ENCODE assay signal across 12 mouse cellular contexts in the genomic region with DNA sequence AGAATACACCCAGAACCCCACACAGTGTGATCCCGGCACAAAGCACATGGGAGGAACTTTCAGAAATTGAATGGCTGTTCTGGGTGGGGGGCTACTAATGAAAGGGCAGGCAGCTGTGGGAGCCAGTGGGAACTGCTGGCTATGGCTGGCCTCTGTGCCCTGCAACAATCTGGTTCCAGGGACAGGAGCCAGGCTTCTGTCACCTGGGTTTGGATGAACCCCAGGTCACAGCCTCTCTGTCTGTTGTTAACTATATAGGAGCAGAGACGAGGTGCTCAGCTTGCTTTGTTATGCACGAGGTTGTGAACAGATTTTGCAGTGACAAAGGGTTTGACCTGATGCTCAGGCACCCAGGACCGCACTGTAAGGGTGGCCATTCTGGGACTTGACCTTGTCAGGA. TPM values are rescaled to one million over a fixed set of nuclear protein-coding genes. Genes with fewer than 3 reads are reported as not detected.
A peak's percentile ranks its signal among the peaks of the same experiment; 100 is the strongest.
DNase-seq lines count a peak whose midpoint lies in the region; ATAC-seq and TF ChIP-seq lines count a peak whose summit lies in the region.
"Had no signal": no experiment of that assay in that cellular context is flagged by ENCODE, and none has a peak within 500 bp of the region (broad histone marks: within the 10 kb centered on the region; RNA-seq: fewer than 3 reads in every experiment).

No protein-coding gene starts in this region.

- H3K4me1 ChIP-seq in embryonic facial prominence, embryonic 12.5 days = peaks cover 42% of the 10 kb centered on the region
- H3K4me1 ChIP-seq in embryonic facial prominence, embryonic 10.5 days = peaks cover 70% of the 10 kb centered on the region
- peaks cover 59% of the 10 kb centered on the region for H3K4me1 ChIP-seq in limb, embryonic 13.5 days
- H3K4me1 ChIP-seq in limb, embryonic 10.5 days = peaks cover 65% of the 10 kb centered on the region
- peaks cover 0 to 8% of the 10 kb centered on the region in 2 experiments; a peak in 2 of 4 replicates for H3K4me1 ChIP-seq in ES-E14 (ENCODE audit: control insufficient read depth in 2 of 2, insufficient read depth in 2 of 2, low read length in 2 of 2, poor library complexity in 1 of 2)
- peaks cover 28% of the 10 kb centered on the region for H3K4me1 ChIP-seq in intestine, embryonic 15.5 days (replicated peaks)
- H3K4me1 ChIP-seq in forebrain, embryonic 14.5 days (ENCODE audit: control insufficient read depth, insufficient read depth, low read length) = peaks cover 7% of the 10 kb centered on the region
- H3K4me1 ChIP-seq in hindbrain, embryonic 11.5 days (replicated peaks; ENCODE audit: control insufficient read depth, insufficient read depth, low read length) = peaks cover 6% of the 10 kb centered on the region

- H3K4me2 ChIP-seq in embryonic facial prominence, embryonic 12.5 days (replicated peaks) = peak overlapping the region; percentile 24; the same call in 1 of the 2 replicates
- peak overlapping the region; percentile 25; the same call in 1 of the 2 replicates for H3K4me2 ChIP-seq in limb, embryonic 13.5 days (replicated peaks)
- H3K4me2 ChIP-seq in intestine, embryonic 15.5 days (replicated peaks) = peak overlapping the region; percentile 96
- no peak overlapping the region for H3K4me2 ChIP-seq in forebrain, embryonic 14.5 days (ENCODE audit: low read length)
- H3K4me2 ChIP-seq in hindbrain, embryonic 11.5 days (replicated peaks; ENCODE audit: low read depth, low read length) = no peak overlapping the region

- no peaks in the 10 kb centered on the region for H3K9me3 ChIP-seq in embryonic facial prominence, embryonic 12.5 days
- H3K9me3 ChIP-seq in embryonic facial prominence, embryonic 10.5 days = no peaks in the 10 kb centered on the region
- no peaks in the 10 kb centered on the region for H3K9me3 ChIP-seq in limb, embryonic 13.5 days
- no peaks in the 10 kb centered on the region for H3K9me3 ChIP-seq in limb, embryonic 10.5 days (replicated peaks)
- no peaks in the 10 kb centered on the region for H3K9me3 ChIP-seq in ES-E14 (ENCODE audit: control insufficient read depth, insufficient read depth, low read depth, low read length)
- H3K9me3 ChIP-seq in intestine, embryonic 15.5 days = no peaks in the 10 kb centered on the region
- H3K9me3 ChIP-seq in forebrain, embryonic 14.5 days (replicated peaks; ENCODE audit: control insufficient read depth, low read length) = no peaks in the 10 kb centered on the region
- H3K9me3 ChIP-seq in hindbrain, embryonic 11.5 days (ENCODE audit: control insufficient read depth, low read length) = no peaks in the 10 kb centered on the region
- H3K9me3 ChIP-seq: midbrain, embryonic 13.5 days had no signal

- no peaks in the 10 kb centered on the region for H3K27me3 ChIP-seq in embryonic facial prominence, embryonic 12.5 days
- H3K27me3 ChIP-seq in embryonic facial prominence, embryonic 10.5 days (replicated peaks; ENCODE audit: low read depth, poor library complexity, severe bottlenecking) = peaks cover 56% of the 10 kb centered on the region
- peaks cover 15% of the 10 kb centered on the region for H3K27me3 ChIP-seq in limb, embryonic 13.5 days
- no peaks in the 10 kb centered on the region for H3K27me3 ChIP-seq in limb, embryonic 10.5 days (ENCODE audit: low read depth, poor library complexity, severe bottlenecking)
- no peaks in the 10 kb centered on the region; the same call in 1 of the 2 replicates for H3K27me3 ChIP-seq in intestine, embryonic 15.5 days (replicated peaks)
- peaks cover 18% of the 10 kb centered on the region; the same call in 1 of the 2 replicates for H3K27me3 ChIP-seq in forebrain, embryonic 14.5 days (replicated peaks; ENCODE audit: control insufficient read depth, insufficient read depth, low read length)
- peaks cover 10% of the 10 kb centered on the region for H3K27me3 ChIP-seq in hindbrain, embryonic 11.5 days (ENCODE audit: control insufficient read depth, insufficient read depth, low read length)

- H3K9ac ChIP-seq in embryonic facial prominence, embryonic 12.5 days = no peak overlapping the region
- no peak overlapping the region for H3K9ac ChIP-seq in limb, embryonic 13.5 days
- no peak overlapping the region for H3K9ac ChIP-seq in ES-E14 (ENCODE audit: insufficient read depth, low read depth, low read length, poor library complexity, severe bottlenecking)
- no peak overlapping the region for H3K9ac ChIP-seq in intestine, embryonic 15.5 days
- H3K9ac ChIP-seq in forebrain, embryonic 14.5 days (ENCODE audit: low read length) = no peak overlapping the region
- no peak overlapping the region for H3K9ac ChIP-seq in hindbrain, embryonic 11.5 days (ENCODE audit: low read depth, low read length)
- H3K9ac ChIP-seq: midbrain, embryonic 13.5 days had no signal

- in situ Hi-C loops in ES-E14 (cut with MboI; ENCODE audit: low sequenced_read_pairs in 2 of 2, unreplicated experiment in 2 of 2) = no loop called here

- H3K27ac ChIP-seq in embryonic facial prominence, embryonic 12.5 days = no peak overlapping the region
- H3K27ac ChIP-seq in embryonic facial prominence, embryonic 10.5 days (replicated peaks) = no peak overlapping the region
- no peak overlapping the region for H3K27ac ChIP-seq in limb, embryonic 13.5 days
- no peak overlapping the region for H3K27ac ChIP-seq in limb, embryonic 10.5 days
- no peak overlapping the region for H3K27ac ChIP-seq in ES-E14 (ENCODE audit: insufficient read depth, low read depth, low read length, poor library complexity, severe bottlenecking)
- no peak overlapping the region for H3K27ac ChIP-seq in intestine, embryonic 15.5 days
- no peak overlapping the region for H3K27ac ChIP-seq in forebrain, embryonic 14.5 days (ENCODE audit: low read depth, low read length)
- no peak overlapping the region for H3K27ac ChIP-seq in hindbrain, embryonic 11.5 days (ENCODE audit: low read depth, low read length)
- H3K27ac ChIP-seq: midbrain, embryonic 13.5 days had no signal

- no peak for DNase-seq in embryonic facial prominence, embryonic 10.5 days (ENCODE audit: low spot score)
- no peak for DNase-seq in limb, embryonic 10.5 days (ENCODE audit: low spot score)
- DNase-seq in ES-E14 (ENCODE audit: low read depth, low spot score) = no peak
- DNase-seq in forebrain, embryonic 14.5 days (ENCODE audit: low spot score) = no peak
- no peak for DNase-seq in hindbrain, embryonic 11.5 days (ENCODE audit: low spot score)
- DNase-seq: adrenal gland, postnatal 36 days; cerebellum, postnatal 36 days; thymus, postnatal 14 days had no signal

- no peak overlapping the region for H3K4me3 ChIP-seq in embryonic facial prominence, embryonic 12.5 days
- H3K4me3 ChIP-seq in embryonic facial prominence, embryonic 10.5 days = no peak overlapping the region
- no peak overlapping the region for H3K4me3 ChIP-seq in limb, embryonic 13.5 days
- H3K4me3 ChIP-seq in limb, embryonic 10.5 days = no peak overlapping the region
- no peak overlapping the region for H3K4me3 ChIP-seq in ES-E14 (ENCODE audit: insufficient read depth in 1 of 2, low read depth in 1 of 2, low read length in 2 of 2, poor library complexity in 1 of 2, severe bottlenecking in 1 of 2)
- no peak overlapping the region for H3K4me3 ChIP-seq in intestine, embryonic 15.5 days (replicated peaks)
- no peak overlapping the region for H3K4me3 ChIP-seq in forebrain, embryonic 14.5 days (ENCODE audit: low read depth, low read length)
- H3K4me3 ChIP-seq in hindbrain, embryonic 11.5 days (ENCODE audit: low read depth, low read length) = no peak overlapping the region
- H3K4me3 ChIP-seq: midbrain, embryonic 13.5 days had no signal

- WGBS in embryonic facial prominence, embryonic 12.5 days = 38% methylated on average over 4 of the region's 4 CpGs
- WGBS in embryonic facial prominence, embryonic 10.5 days = 43% methylated on average over 4 of the region's 4 CpGs
- WGBS in limb, embryonic 13.5 days = 52% methylated on average over 4 of the region's 4 CpGs
- WGBS in limb, embryonic 10.5 days = 47% methylated on average over 4 of the region's 4 CpGs
- WGBS in intestine, embryonic 15.5 days = 59% methylated on average over 4 of the region's 4 CpGs
- WGBS in forebrain, embryonic 14.5 days = 42% methylated on average over 4 of the region's 4 CpGs
- 39% methylated on average over 4 of the region's 4 CpGs for whole genome bisulfite sequencing in hindbrain, embryonic 11.5 days

- no peaks in the 10 kb centered on the region for H3K36me3 ChIP-seq in embryonic facial prominence, embryonic 12.5 days
- no peaks in the 10 kb centered on the region for H3K36me3 ChIP-seq in embryonic facial prominence, embryonic 10.5 days (replicated peaks)
- H3K36me3 ChIP-seq in limb, embryonic 13.5 days = no peaks in the 10 kb centered on the region
- H3K36me3 ChIP-seq in limb, embryonic 10.5 days = no peaks in the 10 kb centered on the region
- no peaks in the 10 kb centered on the region for H3K36me3 ChIP-seq in ES-E14 (ENCODE audit: control insufficient read depth, insufficient read depth, low read length, poor library complexity, severe bottlenecking)
- H3K36me3 ChIP-seq in intestine, embryonic 15.5 days = no peaks in the 10 kb centered on the region
- no peaks in the 10 kb centered on the region for H3K36me3 ChIP-seq in forebrain, embryonic 14.5 days (ENCODE audit: control insufficient read depth, insufficient read depth, low read length)
- no peaks in the 10 kb centered on the region for H3K36me3 ChIP-seq in hindbrain, embryonic 11.5 days (ENCODE audit: control insufficient read depth, insufficient read depth, low read length)
- H3K36me3 ChIP-seq: midbrain, embryonic 13.5 days had no signal

- no peak for ATAC-seq in embryonic facial prominence, embryonic 12.5 days (ENCODE audit: insufficient number of reproducible peaks, insufficient read depth, low FRiP score, low TSS enrichment)
- ATAC-seq in limb, embryonic 13.5 days (ENCODE audit: low FRiP score, low read depth) = no peak
- no peak for ATAC-seq in intestine, embryonic 15.5 days
- no peak for ATAC-seq in forebrain, embryonic 14.5 days
- no peak for ATAC-seq in hindbrain, embryonic 11.5 days (ENCODE audit: low FRiP score)
- ATAC-seq: midbrain, embryonic 13.5 days had no signal

TF ChIP-seq in ES-E14, 5 proteins besides CTCF, POLR2A, EP300 and RAD21 (continues in another document):
- TF ChIP-seq CHD2 (IDR thresholded peaks at IDR 0.05; ENCODE audit: low read depth, low read length) (no peak), ZC3H11A (IDR thresholded peaks at IDR 0.05; ENCODE audit: borderline replicate concordance, low read depth, low read length) (no peak), ZNF384 (IDR thresholded peaks at IDR 0.05; ENCODE audit: low read depth, low read length) (peak; percentile 42; the same call in 1 of the 2 replicates)

RNA-seq across cellular contexts. Expression of a gene that starts 2.1 kb away (rescaled TPM):
- 18.7 and 24.9 TPM in 2 replicates for polyA plus RNA-seq in embryonic facial prominence, embryonic 12.5 days (2016; fragmentation: Nextera tagmentation; extraction: Ambion mirVana)
- 11.9 and 13.4 TPM in 2 replicates for polyA plus RNA-seq in embryonic facial prominence, embryonic 10.5 days (2016; fragmentation: Nextera tagmentation; extraction: Ambion mirVana)
- 9.1 and 10.9 TPM in 2 replicates for polyA plus RNA-seq in limb, embryonic 13.5 days (2015; fragmentation: Nextera tagmentation; extraction: Ambion mirVana)
- polyA plus RNA-seq in limb, embryonic 10.5 days (2016; fragmentation: Nextera tagmentation; extraction: Ambion mirVana) = 8.8 and 9.3 TPM in 2 replicates
- 19.7 and 43.7 TPM in 2 replicates for total RNA-seq in ES-E14 (2012; rRNA removed)
- polyA plus RNA-seq in intestine, embryonic 15.5 days (2015; fragmentation: Nextera tagmentation; extraction: Ambion mirVana) = 12.2 and 13.1 TPM in 2 replicates
- polyA plus RNA-seq in forebrain, embryonic 14.5 days (2014; fragmentation: Nextera tagmentation; extraction: Ambion mirVana) = 0.85 and 0.88 TPM in 2 replicates
- polyA plus RNA-seq in hindbrain, embryonic 11.5 days (2014; fragmentation: Nextera tagmentation; extraction: Ambion mirVana) = 4.0 and 6.3 TPM in 2 replicates

Comparison
In these comparisons a context has a peak if more than half of its experiments do, and no peak if none do; other contexts are left out.
1. H3K4me2 ChIP-seq: peak in embryonic facial prominence, embryonic 12.5 days (single experiment), limb, embryonic 13.5 days (single experiment) and intestine, embryonic 15.5 days (single experiment); none in forebrain, embryonic 14.5 days (single experiment) and hindbrain, embryonic 11.5 days (single experiment).